Mouse (Mus musculus): ENCODE measurements around the gene Bicdl1.

GRCm38 (mm10) chr5:115738032-115738431, 6.6 kb upstream of the Bicdl1 start:
- TF ChIP-seq CTCF (IDR thresholded peaks at IDR 0.05; ENCODE audit: low read depth) (no peak), EP300 (optimal IDR thresholded peaks at IDR 0.05) (no peak)

All from stomach, postnatal 0 days (tissue).